Comparison of ENCODE assay signal across 8 mouse cellular contexts in the genomic region with DNA sequence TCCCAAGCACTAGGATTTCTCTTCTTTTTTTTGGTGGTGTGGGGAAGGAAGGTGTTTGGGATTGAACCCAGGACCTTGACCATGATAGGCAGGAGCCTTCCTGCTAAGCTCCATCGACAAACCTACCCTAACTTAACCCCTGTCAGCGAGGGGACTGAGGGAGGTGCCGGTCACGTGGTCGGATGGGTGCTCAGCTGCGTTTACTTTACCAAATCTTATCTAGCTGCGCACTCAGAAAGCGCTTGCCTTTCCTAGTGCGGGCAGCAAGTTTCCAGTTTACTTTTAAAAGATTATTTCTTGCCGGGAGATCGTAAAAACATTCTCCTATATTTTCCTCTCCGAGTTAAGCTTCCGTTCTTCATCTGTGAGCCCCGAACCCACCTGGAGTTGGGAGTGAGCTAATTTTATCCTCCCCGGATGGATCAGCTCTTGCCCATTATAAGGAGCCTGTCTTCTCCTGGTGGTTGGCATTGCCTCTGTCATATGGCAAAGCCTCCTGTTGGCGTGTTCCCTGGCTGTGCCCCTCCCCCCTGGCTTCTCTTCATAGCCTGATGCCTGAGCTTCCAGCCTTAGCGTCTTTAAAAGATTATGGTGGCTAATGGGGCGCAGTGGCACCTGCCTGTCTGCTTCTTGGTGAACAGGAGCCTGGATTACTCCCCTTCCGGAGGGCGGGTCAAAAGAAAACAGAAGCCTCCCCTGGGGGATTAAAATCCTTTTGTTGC. TPM values are rescaled to one million over a fixed set of nuclear protein-coding genes. Genes with fewer than 3 reads are reported as not detected.
DNase-seq lines count a peak whose midpoint lies in the region; ATAC-seq and TF ChIP-seq lines count a peak whose summit lies in the region.

No protein-coding gene starts in this region.

- no peaks in the 10 kb centered on the region for H3K36me3 ChIP-seq in heart, embryonic 14.5 days (ENCODE audit: control insufficient read depth, insufficient read depth, low read length)
- H3K36me3 ChIP-seq in limb, embryonic 15.5 days = no peaks in the 10 kb centered on the region

- peak overlapping the region; percentile 58 for H3K4me3 ChIP-seq in gastrocnemius, adult 2 months
- peak overlapping the region; percentile 2 to 14; a peak in 1 of 4 replicates for H3K4me3 ChIP-seq in heart, embryonic 14.5 days (ENCODE audit: control insufficient read depth in 1 of 2, insufficient read depth in 1 of 2, low read depth in 1 of 2, low read length in 2 of 2)
- 0 out of 2 replicates have a peak overlapping the region, but pooled peaks have one; percentile 3 for H3K4me3 ChIP-seq in limb, embryonic 15.5 days

- peak; percentile 71 for DNase-seq in gastrocnemius, adult 2 months
- no peak for DNase-seq in gastrocnemius, postnatal 14 days
- peak; percentile 38 for DNase-seq in thymus, postnatal 25 days
- no peak for DNase-seq in thymus, postnatal 10 days (ENCODE audit: low spot score in 2 of 2)
- DNase-seq in thymus, postnatal 4 days = peak; percentile 60
- no peak for DNase-seq in ovary, adult 18-20 months (ENCODE audit: low spot score)

- peak overlapping the region; percentile 8 for H3K9ac ChIP-seq in heart, embryonic 14.5 days (ENCODE audit: low read length)
- no peak overlapping the region for H3K9ac ChIP-seq in limb, embryonic 15.5 days

- intact Hi-C loops in gastrocnemius, adult 2 months (cut with DNase I) = no loop called here
- intact Hi-C loops in gastrocnemius, postnatal 14 days (cut with DNase I; ENCODE audit: low total_unique reads) = no loop called here

- 0 out of 2 replicates have a peak, but pooled peaks cover 2% of the 10 kb centered on the region for H3K9me3 ChIP-seq in heart, embryonic 14.5 days (ENCODE audit: control insufficient read depth, low read length)
- H3K9me3 ChIP-seq in limb, embryonic 15.5 days = no peaks in the 10 kb centered on the region

- TF ChIP-seq CTCF in gastrocnemius, adult 2 months (IDR thresholded peaks at IDR 0.05) = no peak

- peaks cover 6 to 11% of the 10 kb centered on the region in 2 experiments; a peak in 3 of 4 replicates for H3K4me1 ChIP-seq in heart, embryonic 14.5 days (ENCODE audit: control insufficient read depth in 2 of 2, insufficient read depth in 2 of 2, low read length in 2 of 2)
- peaks cover 5% of the 10 kb centered on the region; the same call in 1 of the 2 replicates for H3K4me1 ChIP-seq in limb, embryonic 15.5 days

- no peak for ATAC-seq in heart, embryonic 14.5 days (ENCODE audit: insufficient number of reproducible peaks, insufficient read depth, low FRiP score, low read depth)
- no peak for ATAC-seq in limb, embryonic 15.5 days (ENCODE audit: insufficient number of reproducible peaks, low FRiP score, low TSS enrichment, low read depth)

- H3K27me3 ChIP-seq in heart, embryonic 14.5 days (ENCODE audit: control insufficient read depth, insufficient read depth, low read length) = no peaks in the 10 kb centered on the region
- no peaks in the 10 kb centered on the region for H3K27me3 ChIP-seq in limb, embryonic 15.5 days

- peak overlapping the region; percentile 13; the same call in 1 of the 2 replicates for H3K27ac ChIP-seq in gastrocnemius, adult 2 months
- H3K27ac ChIP-seq in heart, embryonic 14.5 days (replicated peaks in 1 of 2; ENCODE audit: control insufficient read depth in 1 of 2, insufficient read depth in 1 of 2, low read depth in 2 of 2, low read length in 2 of 2) = no peak overlapping the region
- H3K27ac ChIP-seq in limb, embryonic 15.5 days = no peak overlapping the region

- 10% methylated on average over 20 of the region's 20 CpGs for WGBS in heart, embryonic 14.5 days
- 16% methylated on average over 20 of the region's 20 CpGs for WGBS in limb, embryonic 15.5 days

- H3K4me2 ChIP-seq in heart, embryonic 14.5 days (ENCODE audit: low read length) = peak overlapping the region; percentile 56
- H3K4me2 ChIP-seq in limb, embryonic 15.5 days = peak overlapping the region; percentile 35

RNA-seq across cellular contexts. Expression of a gene that starts 17.7 kb away (rescaled TPM):
- total RNA-seq in gastrocnemius, adult 2 months (2021) = 10 to 100 TPM; 48.5 to 49.0 TPM
- total RNA-seq in gastrocnemius, postnatal 14 days (2021) = 10 to 100 TPM; 49.4 to 51.9 TPM
- polyA plus RNA-seq in heart, embryonic 14.5 days (2014; fragmentation: Nextera tagmentation; extraction: Ambion mirVana) = 17.9 and 25.2 TPM in 2 replicates
- polyA plus RNA-seq in limb, embryonic 15.5 days (2015; fragmentation: Nextera tagmentation; extraction: Ambion mirVana) = 12.8 and 13.7 TPM in 2 replicates

RNA-seq across cellular contexts. Expression of a gene that starts 35.2 kb away (rescaled TPM):
- 1 to 10 TPM; 2.6 to 3.9 TPM for total RNA-seq in gastrocnemius, adult 2 months (2021)
- total RNA-seq in gastrocnemius, postnatal 14 days (2021) = 1 to 10 TPM; 5.7 to 7.6 TPM
- polyA plus RNA-seq in heart, embryonic 14.5 days (2014; fragmentation: Nextera tagmentation; extraction: Ambion mirVana) = 12.3 and 13.5 TPM in 2 replicates
- 14.8 and 15.8 TPM in 2 replicates for polyA plus RNA-seq in limb, embryonic 15.5 days (2015; fragmentation: Nextera tagmentation; extraction: Ambion mirVana)

RNA-seq across cellular contexts. Expression of a gene that starts 51.7 kb away (rescaled TPM):
- total RNA-seq in gastrocnemius, adult 2 months (2021) = 100 to 1,000 TPM; 111 to 161 TPM
- total RNA-seq in gastrocnemius, postnatal 14 days (2021) = 10 to 100 TPM; 96.8 to 97.0 TPM
- 15.9 and 19.5 TPM in 2 replicates for polyA plus RNA-seq in heart, embryonic 14.5 days (2014; fragmentation: Nextera tagmentation; extraction: Ambion mirVana)
- polyA plus RNA-seq in limb, embryonic 15.5 days (2015; fragmentation: Nextera tagmentation; extraction: Ambion mirVana) = 15.7 and 17.6 TPM in 2 replicates

Comparison
In these comparisons a context has a peak if more than half of its experiments do, and no peak if none do; other contexts are left out.
1. DNase-seq: peak in gastrocnemius, adult 2 months (single experiment), thymus, postnatal 25 days (single experiment) and thymus, postnatal 4 days (single experiment); none in gastrocnemius, postnatal 14 days (single experiment), thymus, postnatal 10 days (0 of 2) and ovary, adult 18-20 months (single experiment).
2. H3K4me3 ChIP-seq: peak in every context shown above with its lines; median percentile 58 in gastrocnemius, adult 2 months; 8 in heart, embryonic 14.5 days; 3 in limb, embryonic 15.5 days.